11 mouse cellular contexts compared by ENCODE assay signal in genomic region chr1:165786296-165786695, GRCm38 (mm10). TPM values are rescaled to one million over a fixed set of nuclear protein-coding genes. Genes with fewer than 3 reads are reported as not detected.
DNase-seq lines count a peak whose midpoint lies in the region; ATAC-seq lines count a peak whose summit lies in the region.
"Had no signal": no experiment of that assay in that cellular context is flagged by ENCODE, and none has a peak within 500 bp of the region (broad histone marks: within the 10 kb centered on the region; RNA-seq: fewer than 3 reads in every experiment).

No protein-coding gene starts in this region.

- no peak overlapping the region for H3K9ac ChIP-seq in midbrain, embryonic 13.5 days (replicated peaks)
- H3K9ac ChIP-seq in limb, embryonic 15.5 days: no peak overlapping the region

- peak overlapping the region; percentile 22 for H3K4me2 ChIP-seq in midbrain, embryonic 13.5 days (replicated peaks)
- peak overlapping the region; percentile 7; the same call in 1 of the 2 replicates for H3K4me2 ChIP-seq in limb, embryonic 15.5 days

- H3K36me3 ChIP-seq in midbrain, embryonic 13.5 days: no peaks in the 10 kb centered on the region
- H3K36me3 ChIP-seq in midbrain, embryonic 10.5 days: no peaks in the 10 kb centered on the region
- no peaks in the 10 kb centered on the region for H3K36me3 ChIP-seq in hindbrain, embryonic 10.5 days
- H3K36me3 ChIP-seq in limb, embryonic 15.5 days: no peaks in the 10 kb centered on the region

- H3K4me3 ChIP-seq in midbrain, embryonic 13.5 days (replicated peaks): no peak overlapping the region
- no peak overlapping the region for H3K4me3 ChIP-seq in midbrain, embryonic 10.5 days
- no peak overlapping the region for H3K4me3 ChIP-seq in hindbrain, embryonic 10.5 days
- H3K4me3 ChIP-seq in limb, embryonic 15.5 days: no peak overlapping the region
- H3K4me3 ChIP-seq: myocyte had no signal

- ATAC-seq in midbrain, embryonic 13.5 days: peak; percentile 61
- 0 out of 2 replicates have a peak, but pooled peaks have one; percentile 36 for ATAC-seq in limb, embryonic 15.5 days (ENCODE audit: insufficient number of reproducible peaks, low FRiP score, low TSS enrichment, low read depth)

- peaks cover 7% of the 10 kb centered on the region; the same call in 1 of the 2 replicates for H3K4me1 ChIP-seq in midbrain, embryonic 13.5 days (replicated peaks)
- H3K4me1 ChIP-seq in midbrain, embryonic 10.5 days: peaks cover 27% of the 10 kb centered on the region
- peaks cover 19% of the 10 kb centered on the region for H3K4me1 ChIP-seq in hindbrain, embryonic 10.5 days (replicated peaks)
- H3K4me1 ChIP-seq in limb, embryonic 15.5 days: 0 out of 2 replicates have a peak, but pooled peaks cover 4% of the 10 kb centered on the region

- 37% methylated on average over 11 of the region's 11 CpGs for WGBS in midbrain, embryonic 13.5 days
- 67% methylated on average over 11 of the region's 11 CpGs for WGBS in midbrain, embryonic 10.5 days
- WGBS in hindbrain, embryonic 10.5 days: 38% methylated on average over 11 of the region's 11 CpGs
- 21% methylated on average over 11 of the region's 11 CpGs for WGBS in limb, embryonic 15.5 days

- intact Hi-C loops in gastrocnemius, postnatal 36 days (cut with DNase I): no loop called here

- no peaks in the 10 kb centered on the region for H3K9me3 ChIP-seq in midbrain, embryonic 13.5 days
- H3K9me3 ChIP-seq in midbrain, embryonic 10.5 days (replicated peaks): no peaks in the 10 kb centered on the region
- no peaks in the 10 kb centered on the region for H3K9me3 ChIP-seq in hindbrain, embryonic 10.5 days
- H3K9me3 ChIP-seq in limb, embryonic 15.5 days: no peaks in the 10 kb centered on the region

- DNase-seq in midbrain, embryonic 10.5 days (ENCODE audit: low spot score): no peak
- peak; percentile 27 for DNase-seq in hindbrain, embryonic 10.5 days (ENCODE audit: low spot score)
- DNase-seq in right cerebral cortex, postnatal 36 days (ENCODE audit: low spot score in 2 of 2): no peak
- DNase-seq in adrenal gland, postnatal 4 days (ENCODE audit: low spot score in 2 of 2): no peak
- DNase-seq in retina, postnatal 1 day: no peak
- no peak for DNase-seq in gastrocnemius, postnatal 36 days

- peaks cover 45% of the 10 kb centered on the region for H3K27me3 ChIP-seq in midbrain, embryonic 13.5 days
- H3K27me3 ChIP-seq in midbrain, embryonic 10.5 days (ENCODE audit: low read depth, poor library complexity, severe bottlenecking): peaks cover 10% of the 10 kb centered on the region
- H3K27me3 ChIP-seq in hindbrain, embryonic 10.5 days (ENCODE audit: insufficient read depth, poor library complexity, severe bottlenecking): peaks cover 29% of the 10 kb centered on the region
- H3K27me3 ChIP-seq in limb, embryonic 15.5 days: peaks cover 7% of the 10 kb centered on the region; the same call in 1 of the 2 replicates

- no peak overlapping the region for H3K27ac ChIP-seq in midbrain, embryonic 13.5 days
- H3K27ac ChIP-seq in midbrain, embryonic 10.5 days (replicated peaks): no peak overlapping the region
- no peak overlapping the region for H3K27ac ChIP-seq in hindbrain, embryonic 10.5 days
- H3K27ac ChIP-seq in limb, embryonic 15.5 days: no peak overlapping the region
- H3K27ac ChIP-seq: kidney, postnatal 0 days had no signal

RNA-seq across cellular contexts. Expression of gene Cd247, which starts 2.2 kb away (rescaled TPM):
- polyA plus RNA-seq in midbrain, embryonic 13.5 days (2015; fragmentation: Nextera tagmentation; extraction: Ambion mirVana): 1.6 and 2.2 TPM in 2 replicates
- 1.6 and 2.7 TPM in 2 replicates for polyA plus RNA-seq in midbrain, embryonic 10.5 days (2016; fragmentation: Nextera tagmentation; extraction: Ambion mirVana)
- polyA plus RNA-seq in hindbrain, embryonic 10.5 days (2016; fragmentation: Nextera tagmentation; extraction: Ambion mirVana): 1.0 and 1.2 TPM in 2 replicates
- polyA plus RNA-seq in limb, embryonic 15.5 days (2015; fragmentation: Nextera tagmentation; extraction: Ambion mirVana): 0.61 and 0.96 TPM in 2 replicates
- total RNA-seq in adrenal gland, postnatal 4 days (2021): under 1 TPM; 0.45 to 0.48 TPM
- 1 to 10 TPM in 1 of 2 experiments, under 1 TPM in 1; 0.67 to 2.3 TPM for total RNA-seq in gastrocnemius, postnatal 36 days (2021)
- total RNA-seq: left cerebral cortex, postnatal 14 days had no signal
- polyA plus RNA-seq: myocyte had no signal

RNA-seq across cellular contexts. Expression of gene Creg1, which starts 22.8 kb away (rescaled TPM):
- 21.7 and 23.8 TPM in 2 replicates for polyA plus RNA-seq in midbrain, embryonic 13.5 days (2015; fragmentation: Nextera tagmentation; extraction: Ambion mirVana)
- 31.7 and 36.1 TPM in 2 replicates for polyA plus RNA-seq in midbrain, embryonic 10.5 days (2016; fragmentation: Nextera tagmentation; extraction: Ambion mirVana)
- 30.0 and 40.7 TPM in 2 replicates for polyA plus RNA-seq in hindbrain, embryonic 10.5 days (2016; fragmentation: Nextera tagmentation; extraction: Ambion mirVana)
- 66.9 and 67.9 TPM in 2 replicates for polyA plus RNA-seq in limb, embryonic 15.5 days (2015; fragmentation: Nextera tagmentation; extraction: Ambion mirVana)
- 10 to 100 TPM; 43.2 to 44.4 TPM for total RNA-seq in adrenal gland, postnatal 4 days (2021)
- 10 to 100 TPM; 47.7 to 55.7 TPM for total RNA-seq in gastrocnemius, postnatal 36 days (2021)
